Mouse (Mus musculus): ENCODE results near the gene Fstl1. TPM values are rescaled to one million over a fixed set of nuclear protein-coding genes. Genes with fewer than 3 reads are reported as not detected.
A peak's percentile ranks its signal among the peaks of the same experiment; 100 is the strongest.

Fstl1 gene
- polyA plus RNA-seq, 1 experiment, result 25.8 TPM

GRCm38 (mm10) chr16:37787558-37788194 is 11.0 kb downstream of the Fstl1 start:
- H3K4me1 ChIP-seq (ENCODE audit: control insufficient read depth, insufficient read depth, low read length), result peaks cover 11% of the 10 kb centered on the region
- 39% methylated on average over 9 of the region's 9 CpGs for WGBS
- H3K27ac ChIP-seq (ENCODE audit: insufficient read depth, low read depth, low read length), result peak overlapping the region; percentile 10; the same call in 1 of the 2 replicates
- no peaks in the 10 kb centered on the region for H3K27me3 ChIP-seq (replicated peaks; ENCODE audit: control insufficient read depth, insufficient read depth, low read length)
- H3K36me3 ChIP-seq (ENCODE audit: control insufficient read depth, insufficient read depth, low read length), result no peaks in the 10 kb centered on the region
- TF ChIP-seq POLR2A (IDR thresholded peaks at IDR 0.05; ENCODE audit: low read depth, low read length), result no peak
- no peak for TF ChIP-seq CTCF (conservative IDR thresholded peaks at IDR 0.05; ENCODE audit: insufficient read depth, insufficient read length, low read depth, low read length)
- DNase-seq, result peak; percentile 36
- H3K4me3 ChIP-seq (ENCODE audit: insufficient read depth, low read depth, low read length), result no peak overlapping the region

- H3K27me3 ChIP-seq (replicated peaks; ENCODE audit: control insufficient read depth, insufficient read depth, low read length), result no peaks in the 10 kb centered on the region
- WGBS, result 26% methylated on average over 12 of the region's 12 CpGs
- peaks cover 11% of the 10 kb centered on the region for H3K4me1 ChIP-seq (ENCODE audit: control insufficient read depth, insufficient read depth, low read length)
- H3K36me3 ChIP-seq (ENCODE audit: control insufficient read depth, insufficient read depth, low read length), result no peaks in the 10 kb centered on the region
- H3K27ac ChIP-seq (ENCODE audit: insufficient read depth, low read depth, low read length), result 0 out of 2 replicates have a peak overlapping the region, but pooled peaks have one; percentile 22
- no peak for TF ChIP-seq POLR2A (IDR thresholded peaks at IDR 0.05; ENCODE audit: low read depth, low read length)
- no peak for TF ChIP-seq CTCF (conservative IDR thresholded peaks at IDR 0.05; ENCODE audit: insufficient read depth, insufficient read length, low read depth, low read length)
- no peak overlapping the region for H3K4me3 ChIP-seq (ENCODE audit: insufficient read depth, low read depth, low read length)
- peak; percentile 75 for DNase-seq
Measured at GRCm38 (mm10) chr16:37788367-37789014, 11.8 kb downstream of the Fstl1 start.

GRCm38 (mm10) chr16:37789015-37789381 is 12.3 kb downstream of the Fstl1 start:
- 63% methylated on average over 6 of the region's 6 CpGs for WGBS
- Histone ChIP-seq H3K4me3 (ENCODE audit: insufficient read depth, low read depth, low read length) (no peak overlapping the region), H3K4me1 (ENCODE audit: control insufficient read depth, insufficient read depth, low read length) (peaks cover 11% of the 10 kb centered on the region), H3K36me3 (ENCODE audit: control insufficient read depth, insufficient read depth, low read length) (no peaks in the 10 kb centered on the region), H3K27me3 (replicated peaks; ENCODE audit: control insufficient read depth, insufficient read depth, low read length) (no peaks in the 10 kb centered on the region), H3K27ac (ENCODE audit: insufficient read depth, low read depth, low read length) (no peak overlapping the region)
- TF ChIP-seq CTCF (conservative IDR thresholded peaks at IDR 0.05; ENCODE audit: insufficient read depth, insufficient read length, low read depth, low read length) (no peak), POLR2A (IDR thresholded peaks at IDR 0.05; ENCODE audit: low read depth, low read length) (no peak)
- DNase-seq, result no peak

- DNase-seq, result no peak
- H3K27me3 ChIP-seq (replicated peaks; ENCODE audit: control insufficient read depth, insufficient read depth, low read length), result no peaks in the 10 kb centered on the region
- no peak overlapping the region for H3K4me3 ChIP-seq (ENCODE audit: insufficient read depth, low read depth, low read length)
- H3K27ac ChIP-seq (ENCODE audit: insufficient read depth, low read depth, low read length), result no peak overlapping the region
- H3K36me3 ChIP-seq (ENCODE audit: control insufficient read depth, insufficient read depth, low read length), result no peaks in the 10 kb centered on the region
- WGBS, result 73% methylated on average over 6 of the region's 6 CpGs
- H3K4me1 ChIP-seq (ENCODE audit: control insufficient read depth, insufficient read depth, low read length), result peaks cover 11% of the 10 kb centered on the region
- TF ChIP-seq POLR2A (IDR thresholded peaks at IDR 0.05; ENCODE audit: low read depth, low read length) (no peak), CTCF (conservative IDR thresholded peaks at IDR 0.05; ENCODE audit: insufficient read depth, insufficient read length, low read depth, low read length) (no peak)
Measured at GRCm38 (mm10) chr16:37789394-37789920, 12.8 kb downstream of the Fstl1 start.

- peaks cover 11% of the 10 kb centered on the region for H3K4me1 ChIP-seq (ENCODE audit: control insufficient read depth, insufficient read depth, low read length)
- peak overlapping the region; percentile 44; the same call in 1 of the 2 replicates for H3K27ac ChIP-seq (ENCODE audit: insufficient read depth, low read depth, low read length)
Measured at GRCm38 (mm10) chr16:37790008-37790780, 13.5 kb downstream of the Fstl1 start.

GRCm38 (mm10) chr16:37790781-37791175 is 14.1 kb downstream of the Fstl1 start:
- Histone ChIP-seq H3K36me3 (ENCODE audit: control insufficient read depth, insufficient read depth, low read length) (no peaks in the 10 kb centered on the region), H3K4me1 (ENCODE audit: control insufficient read depth, insufficient read depth, low read length) (peaks cover 11% of the 10 kb centered on the region), H3K4me3 (ENCODE audit: insufficient read depth, low read depth, low read length) (no peak overlapping the region), H3K27me3 (replicated peaks; ENCODE audit: control insufficient read depth, insufficient read depth, low read length) (no peaks in the 10 kb centered on the region), H3K27ac (ENCODE audit: insufficient read depth, low read depth, low read length) (peak overlapping the region; percentile 2; the same call in 1 of the 2 replicates)
- 44% methylated on average over 8 of the region's 8 CpGs for WGBS
- peak; percentile 74 for DNase-seq
- TF ChIP-seq POLR2A (IDR thresholded peaks at IDR 0.05; ENCODE audit: low read depth, low read length), result no peak
- no peak for TF ChIP-seq CTCF (conservative IDR thresholded peaks at IDR 0.05; ENCODE audit: insufficient read depth, insufficient read length, low read depth, low read length)

More at GRCm38 (mm10) chr16:37790008-37790780, 13.5 kb downstream of the Fstl1 start:
- no peak for DNase-seq
- no peaks in the 10 kb centered on the region for H3K36me3 ChIP-seq (ENCODE audit: control insufficient read depth, insufficient read depth, low read length)
- no peak for TF ChIP-seq CTCF (conservative IDR thresholded peaks at IDR 0.05; ENCODE audit: insufficient read depth, insufficient read length, low read depth, low read length)
- no peak for TF ChIP-seq POLR2A (IDR thresholded peaks at IDR 0.05; ENCODE audit: low read depth, low read length)
- no peaks in the 10 kb centered on the region for H3K27me3 ChIP-seq (replicated peaks; ENCODE audit: control insufficient read depth, insufficient read depth, low read length)
- 58% methylated on average over 12 of the region's 12 CpGs for WGBS
- no peak overlapping the region for H3K4me3 ChIP-seq (ENCODE audit: insufficient read depth, low read depth, low read length)
